Comparison of ENCODE assay signal across 41 mouse cellular contexts in genomic region chr6:142305076-142305475, GRCm38 (mm10). TPM values are rescaled to one million over a fixed set of nuclear protein-coding genes. Genes with fewer than 3 reads are reported as not detected.
"Had no signal": no experiment of that assay in that cellular context is flagged by ENCODE, and none has a peak within 500 bp of the region (broad histone marks: within the 10 kb centered on the region; RNA-seq: fewer than 3 reads in every experiment).

No protein-coding gene starts in this region.

- H3K4me1 ChIP-seq: heart, embryonic 10.5 days; heart, embryonic 12.5 days; heart, embryonic 13.5 days; heart, embryonic 15.5 days; hindbrain, embryonic 10.5 days; hindbrain, embryonic 12.5 days; hindbrain, embryonic 13.5 days; hindbrain, embryonic 15.5 days; intestine, embryonic 15.5 days; kidney, embryonic 15.5 days had no signal

- H3K27me3 ChIP-seq: heart, embryonic 12.5 days; heart, embryonic 13.5 days; heart, embryonic 15.5 days; hindbrain, embryonic 12.5 days; hindbrain, embryonic 13.5 days; hindbrain, embryonic 15.5 days; intestine, embryonic 15.5 days; kidney, embryonic 15.5 days had no signal

- H3K4me3 ChIP-seq: heart, embryonic 10.5 days; heart, embryonic 12.5 days; heart, embryonic 13.5 days; heart, embryonic 15.5 days; hindbrain, embryonic 10.5 days; hindbrain, embryonic 12.5 days; hindbrain, embryonic 13.5 days; hindbrain, embryonic 15.5 days; intestine, embryonic 15.5 days; kidney, embryonic 15.5 days; layer of hippocampus, adult 2 months had no signal

- ATAC-seq: hindbrain, embryonic 16.5 days; hindbrain, postnatal 0 days; inflammation-experienced regulatory T-cells, adult 6 months; intestine, embryonic 15.5 days; intestine, embryonic 16.5 days; intestine, postnatal 0 days had no signal

- DNase-seq: heart, postnatal 10 days; heart, postnatal 14 days; heart, postnatal 36 days; heart, postnatal 4 days; kidney, adult 11 months; kidney, adult 18-20 months; kidney, adult 2 months; kidney, adult 8-10 months; kidney, adult 9 months; kidney, postnatal 10 days; kidney, postnatal 14 days; kidney, postnatal 25 days; kidney, postnatal 36 days; kidney, postnatal 4 days; layer of hippocampus, adult 9-11 months; layer of hippocampus, postnatal 36 days had no signal

- H3K9me3 ChIP-seq: hindbrain, embryonic 15.5 days; intestine, embryonic 15.5 days had no signal

- H3K9ac ChIP-seq: heart, embryonic 12.5 days; heart, embryonic 13.5 days; heart, embryonic 15.5 days; hindbrain, embryonic 12.5 days; hindbrain, embryonic 13.5 days; hindbrain, embryonic 14.5 days; hindbrain, embryonic 15.5 days; intestine, embryonic 15.5 days; kidney, embryonic 15.5 days had no signal

- H3K4me2 ChIP-seq: heart, embryonic 11.5 days; heart, embryonic 12.5 days; heart, embryonic 13.5 days; heart, embryonic 15.5 days; hindbrain, embryonic 12.5 days; hindbrain, embryonic 13.5 days; hindbrain, embryonic 14.5 days; hindbrain, embryonic 15.5 days; intestine, embryonic 15.5 days; kidney, embryonic 15.5 days had no signal

- H3K36me3 ChIP-seq: heart, embryonic 10.5 days; heart, embryonic 12.5 days; heart, embryonic 13.5 days; heart, embryonic 15.5 days; hindbrain, embryonic 10.5 days; hindbrain, embryonic 12.5 days; hindbrain, embryonic 13.5 days; hindbrain, embryonic 15.5 days; intestine, embryonic 15.5 days; kidney, embryonic 15.5 days had no signal

- H3K27ac ChIP-seq: heart, embryonic 10.5 days; heart, embryonic 13.5 days; heart, embryonic 15.5 days; hindbrain, embryonic 10.5 days; hindbrain, embryonic 12.5 days; hindbrain, embryonic 13.5 days; hindbrain, embryonic 14.5 days; hindbrain, embryonic 15.5 days; hindbrain, postnatal 0 days; intestine, embryonic 15.5 days; kidney, embryonic 15.5 days; kidney, postnatal 0 days; layer of hippocampus, adult 2 months had no signal

RNA-seq across cellular contexts. Expression of gene Iapp, which starts 6.9 kb away (rescaled TPM):
- polyA plus RNA-seq: heart, embryonic 11.5 days; heart, embryonic 12.5 days; heart, embryonic 13.5 days; heart, embryonic 14.5 days; heart, embryonic 15.5 days; heart, postnatal 0 days; hindbrain, embryonic 14.5 days; hindbrain, embryonic 15.5 days; inflammation-experienced regulatory T-cells, adult 6 months; kidney, adult 2 months; kidney, embryonic 14.5 days; kidney, embryonic 15.5 days; kidney, embryonic 16.5 days had no signal

RNA-seq across cellular contexts. Expression of gene Slco1a5, which starts 17.7 kb away (rescaled TPM):
- polyA plus RNA-seq: heart, embryonic 11.5 days; heart, embryonic 12.5 days; heart, embryonic 13.5 days; heart, embryonic 14.5 days; heart, embryonic 15.5 days; heart, postnatal 0 days; inflammation-experienced regulatory T-cells, adult 6 months; intestine, embryonic 14.5 days; intestine, embryonic 15.5 days; intestine, postnatal 0 days; kidney, adult 2 months; kidney, embryonic 16.5 days; large intestine, adult 2 months had no signal
